In the genomic region with DNA sequence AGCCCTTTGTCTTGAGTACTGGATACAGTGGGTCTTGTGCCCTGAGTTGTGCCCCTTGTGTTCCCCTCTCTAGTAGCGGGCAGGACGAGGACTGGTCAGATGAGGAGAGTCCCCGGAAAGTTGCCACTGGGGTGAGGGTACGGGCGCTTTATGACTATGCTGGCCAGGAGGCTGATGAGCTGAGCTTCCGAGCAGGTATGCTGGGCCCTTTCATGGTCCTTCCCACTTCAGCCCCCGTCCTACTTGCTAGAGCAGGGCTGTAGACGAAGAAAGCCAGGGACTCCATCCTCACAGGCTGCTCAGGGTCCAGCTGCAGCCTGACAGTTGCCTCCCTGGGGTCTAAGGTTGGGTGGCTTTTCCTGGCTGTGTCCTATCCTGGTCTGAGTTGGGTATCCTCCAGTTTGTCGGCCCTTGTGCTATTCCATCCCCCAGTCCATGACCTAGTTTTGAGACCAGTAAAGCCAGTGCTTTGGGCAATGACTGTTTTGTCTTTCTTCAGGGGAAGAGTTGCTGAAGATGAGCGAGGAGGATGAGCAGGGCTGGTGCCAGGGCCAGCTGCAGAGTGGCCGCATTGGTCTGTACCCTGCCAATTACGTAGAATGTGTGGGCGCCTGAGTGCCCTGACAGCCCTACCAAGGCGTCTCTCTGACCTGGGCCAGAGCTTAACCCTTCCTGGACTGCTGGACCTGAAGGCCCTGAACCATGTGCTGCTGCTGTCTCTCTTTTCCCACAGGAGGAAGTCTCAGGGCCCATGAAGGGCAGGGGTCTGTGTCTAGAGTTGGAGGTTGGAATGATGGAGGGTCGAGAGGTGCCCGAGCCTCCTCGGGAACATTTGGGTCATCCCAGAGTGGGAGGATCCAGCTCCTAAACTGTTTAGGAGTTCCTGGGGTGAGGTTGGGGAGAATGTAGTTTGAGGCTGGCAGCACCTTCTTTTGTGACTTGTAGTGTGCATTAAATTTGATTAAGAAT, we compare ENCODE assay signal across 8 mouse cellular contexts. TPM values are rescaled to one million over a fixed set of nuclear protein-coding genes. Genes with fewer than 3 reads are reported as not detected.
DNase-seq lines count a peak whose midpoint lies in the region; ATAC-seq and TF ChIP-seq lines count a peak whose summit lies in the region.

No protein-coding gene starts in this region.

- H3K4me2 ChIP-seq in kidney, postnatal 0 days (ENCODE audit: low read length): peak overlapping the region; percentile 57
- H3K4me2 ChIP-seq in embryonic facial prominence, embryonic 15.5 days (replicated peaks): peak overlapping the region; percentile 78
- H3K4me2 ChIP-seq in intestine, embryonic 14.5 days (ENCODE audit: low read length): peak overlapping the region; percentile 63

- 0 out of 2 replicates have a peak overlapping the region, but pooled peaks have one; percentile 21 for H3K4me3 ChIP-seq in kidney, postnatal 0 days (replicated peaks; ENCODE audit: low read depth, low read length)
- peak overlapping the region; percentile 83 for H3K4me3 ChIP-seq in embryonic facial prominence, embryonic 15.5 days (replicated peaks)
- peak overlapping the region; percentile 91 for H3K4me3 ChIP-seq in intestine, embryonic 14.5 days (ENCODE audit: low read depth, low read length)

- H3K9ac ChIP-seq in kidney, postnatal 0 days (ENCODE audit: low read depth, low read length): peak overlapping the region; percentile 49
- H3K9ac ChIP-seq in embryonic facial prominence, embryonic 15.5 days: peak overlapping the region; percentile 93
- peak overlapping the region; percentile 92 for H3K9ac ChIP-seq in intestine, embryonic 14.5 days (ENCODE audit: low read length)

- peaks cover 8% of the 10 kb centered on the region; the same call in 1 of the 2 replicates for H3K4me1 ChIP-seq in kidney, postnatal 0 days (replicated peaks; ENCODE audit: insufficient read depth, low read length)
- peaks cover 20% of the 10 kb centered on the region for H3K4me1 ChIP-seq in embryonic facial prominence, embryonic 15.5 days
- peaks cover 16% of the 10 kb centered on the region for H3K4me1 ChIP-seq in intestine, embryonic 14.5 days (replicated peaks; ENCODE audit: control insufficient read depth, insufficient read depth, low read length)

- DNase-seq in kidney, postnatal 0 days (ENCODE audit: low spot score): no peak
- DNase-seq in kidney, adult 11 months: no peak
- DNase-seq in intestine, embryonic 14.5 days (ENCODE audit: low spot score): no peak
- peak; percentile 23 for DNase-seq in naive thymus-derived CD4-positive, alpha-beta T cell, adult 2 months (ENCODE audit: low read depth)
- DNase-seq in urinary bladder, postnatal 14 days (ENCODE audit: low spot score): no peak
- no peak for DNase-seq in layer of hippocampus, adult 9-11 months
- no peak for DNase-seq in layer of hippocampus, adult 18-20 months (ENCODE audit: low spot score in 2 of 2)

- H3K27ac ChIP-seq in kidney, postnatal 0 days: peak overlapping the region; percentile 95
- peak overlapping the region; percentile 91 for H3K27ac ChIP-seq in embryonic facial prominence, embryonic 15.5 days (replicated peaks)
- H3K27ac ChIP-seq in intestine, embryonic 14.5 days (ENCODE audit: low read depth): peak overlapping the region; percentile 77

- TF ChIP-seq CTCF in kidney, postnatal 0 days (IDR thresholded peaks at IDR 0.05; ENCODE audit: low read depth): no peak

- ATAC-seq in kidney, postnatal 0 days (replicated peaks; ENCODE audit: low FRiP score, low read depth): no peak
- no peak for ATAC-seq in embryonic facial prominence, embryonic 15.5 days (ENCODE audit: insufficient number of reproducible peaks, low FRiP score, low TSS enrichment, low read depth)
- ATAC-seq in intestine, embryonic 14.5 days (replicated peaks; ENCODE audit: low FRiP score, low TSS enrichment, low read depth): no peak

- 76% methylated on average over 17 of the region's 17 CpGs for WGBS in kidney, postnatal 0 days
- WGBS in embryonic facial prominence, embryonic 15.5 days: 88% methylated on average over 17 of the region's 17 CpGs
- WGBS in intestine, embryonic 14.5 days: 86% methylated on average over 17 of the region's 17 CpGs

- no peaks in the 10 kb centered on the region for H3K9me3 ChIP-seq in kidney, postnatal 0 days (replicated peaks; ENCODE audit: low read length)
- H3K9me3 ChIP-seq in embryonic facial prominence, embryonic 15.5 days (replicated peaks): no peaks in the 10 kb centered on the region
- H3K9me3 ChIP-seq in intestine, embryonic 14.5 days (ENCODE audit: control insufficient read depth, low read length): no peaks in the 10 kb centered on the region

- H3K27me3 ChIP-seq in kidney, postnatal 0 days (ENCODE audit: insufficient read depth, low read length): no peaks in the 10 kb centered on the region
- no peaks in the 10 kb centered on the region for H3K27me3 ChIP-seq in embryonic facial prominence, embryonic 15.5 days
- no peaks in the 10 kb centered on the region for H3K27me3 ChIP-seq in intestine, embryonic 14.5 days (replicated peaks; ENCODE audit: control insufficient read depth, insufficient read depth, low read length)

- peaks cover 33% of the 10 kb centered on the region for H3K36me3 ChIP-seq in kidney, postnatal 0 days (ENCODE audit: insufficient read depth, low read length)
- peaks cover 50% of the 10 kb centered on the region for H3K36me3 ChIP-seq in embryonic facial prominence, embryonic 15.5 days
- peaks cover 44% of the 10 kb centered on the region for H3K36me3 ChIP-seq in intestine, embryonic 14.5 days (ENCODE audit: control insufficient read depth, insufficient read depth, low read length)

RNA-seq across cellular contexts. Expression of gene Arfgap2, which starts 0.8 kb away (rescaled TPM):
- 66.6 and 73.9 TPM in 2 replicates for polyA plus RNA-seq in kidney, postnatal 0 days (2015; fragmentation: Nextera tagmentation; extraction: Ambion mirVana)
- 83.0 and 83.4 TPM in 2 replicates for polyA plus RNA-seq in embryonic facial prominence, embryonic 15.5 days (2015; fragmentation: Nextera tagmentation; extraction: Ambion mirVana)
- 72.4 and 73.8 TPM in 2 replicates for polyA plus RNA-seq in intestine, embryonic 14.5 days (2014; fragmentation: Nextera tagmentation; extraction: Ambion mirVana)
- 10 to 100 TPM; 68.2 to 68.8 TPM for total RNA-seq in layer of hippocampus, adult 18-20 months (2021)

RNA-seq across cellular contexts. Expression of gene Pacsin3, which starts 8.2 kb away (rescaled TPM):
- 32.7 and 36.8 TPM in 2 replicates for polyA plus RNA-seq in kidney, postnatal 0 days (2015; fragmentation: Nextera tagmentation; extraction: Ambion mirVana)
- 55.1 and 62.8 TPM in 2 replicates for polyA plus RNA-seq in embryonic facial prominence, embryonic 15.5 days (2015; fragmentation: Nextera tagmentation; extraction: Ambion mirVana)
- 25.1 and 25.5 TPM in 2 replicates for polyA plus RNA-seq in intestine, embryonic 14.5 days (2014; fragmentation: Nextera tagmentation; extraction: Ambion mirVana)
- total RNA-seq in layer of hippocampus, adult 18-20 months (2021): 10 to 100 TPM; 26.8 to 31.6 TPM

RNA-seq across cellular contexts. Expression of gene Ddb2, which starts 27.2 kb away (rescaled TPM):
- 13.6 and 15.5 TPM in 2 replicates for polyA plus RNA-seq in kidney, postnatal 0 days (2015; fragmentation: Nextera tagmentation; extraction: Ambion mirVana)
- polyA plus RNA-seq in embryonic facial prominence, embryonic 15.5 days (2015; fragmentation: Nextera tagmentation; extraction: Ambion mirVana): 18.7 and 19.9 TPM in 2 replicates
- polyA plus RNA-seq in intestine, embryonic 14.5 days (2014; fragmentation: Nextera tagmentation; extraction: Ambion mirVana): 16.3 and 22.2 TPM in 2 replicates
- 10 to 100 TPM in 1 of 2 experiments, 1 to 10 TPM in 1; 9.5 to 11.2 TPM for total RNA-seq in layer of hippocampus, adult 18-20 months (2021)

Comparison
In these comparisons a context has a peak if more than half of its experiments do, and no peak if none do; other contexts are left out.
1. H3K4me3 ChIP-seq: peak in every context shown above with its lines; median percentile 91 in intestine, embryonic 14.5 days; 83 in embryonic facial prominence, embryonic 15.5 days; 21 in kidney, postnatal 0 days.